Mouse (Mus musculus) forebrain, embryonic 12.5 days (tissue): Measurements from ENCODE around the gene Kir3dl2. TPM values are rescaled to one million over a fixed set of nuclear protein-coding genes. Genes with fewer than 3 reads are reported as not detected.
"Not testable (repeated sequence)": the region's sequence is repeated elsewhere in the genome, so short reads cannot be mapped to it uniquely, and the experiment has no call there.

ENCODE experiments used
- ATAC-seq: fragments of 200-750 bp; cut with Nextera tagmentation; 2 replicates; pipeline ENCODE4 v1.8.0; 2017; ENCODE audit warnings: moderate TSS enrichment; ENCODE audit not compliant: low FRiP score
- H3K27ac ChIP-seq: fragments of 300-500 bp; sonication (generic); 2 replicates; pipeline ENCODE4 v1.5.1; 2016; ENCODE audit warnings: mild to moderate bottlenecking
- H3K27me3 ChIP-seq: fragments of 300-500 bp; sonication (generic); 2 replicates; pipeline ENCODE4 v1.6.1; 2016; ENCODE audit warnings: mild to moderate bottlenecking
- H3K36me3 ChIP-seq: fragments of 300-500 bp; sonication (generic); replicated peaks from 2 replicates; pipeline ENCODE4 v1.6.1; 2016; ENCODE audit warnings: mild to moderate bottlenecking
- H3K4me1 ChIP-seq: fragments of 300-500 bp; sonication (generic); 2 replicates; pipeline ENCODE4 v1.6.1; 2016
- H3K4me2 ChIP-seq: fragments of 300-500 bp; sonication (generic); 2 replicates; pipeline ENCODE4 v1.6.1; 2016; ENCODE audit warnings: mild to moderate bottlenecking, moderate library complexity
- H3K4me3 ChIP-seq: fragments of 300-500 bp; sonication (generic); replicated peaks from 2 replicates; pipeline ENCODE4 v1.5.1; 2016; ENCODE audit warnings: mild to moderate bottlenecking
- H3K9ac ChIP-seq: fragments of 300-500 bp; sonication (generic); 2 replicates; pipeline ENCODE4 v1.6.1; 2016; ENCODE audit warnings: mild to moderate bottlenecking
- H3K9me3 ChIP-seq: fragments of 300-500 bp; sonication (generic); 2 replicates; pipeline ENCODE4 v1.6.1; 2016
- WGBS: fragments of 180-500 bp; shearing (Covaris S2); methylation state at CpG from one replicate; pipeline ENCODE4 v1.1.7; 2016; 5-methylcytosine and 5-hydroxymethylcytosine counted together
- polyA plus RNA-seq: library from polyadenylated mRNA; unstranded; fragments of >200 nt; fragmentation: Nextera tagmentation; extraction: Ambion mirVana; gene quantifications from 2 replicates; pipeline ENCODE4 v1.2.1, GENCODE M21; 2016

Gene Kir3dl2
- polyA plus RNA-seq = not detected in 2 replicates

DNA sequence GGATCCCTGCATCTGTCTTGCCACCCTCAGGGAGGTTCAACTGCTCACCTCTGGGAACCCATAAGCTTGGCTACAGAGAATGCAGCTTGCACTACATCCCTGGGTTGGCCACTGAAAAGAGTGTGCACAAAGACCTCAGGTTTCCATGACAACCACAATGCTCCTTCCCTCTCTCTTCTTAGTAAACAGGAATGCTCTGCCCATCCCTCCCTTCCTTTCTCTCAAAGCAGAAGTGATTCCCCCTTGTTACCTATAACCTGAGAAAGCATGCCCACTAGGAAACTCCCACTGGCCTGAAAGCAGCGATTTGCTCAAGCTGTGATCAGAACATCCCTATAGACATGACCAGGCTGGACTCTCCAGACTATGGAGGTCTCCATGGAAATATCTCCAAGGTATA, at the start of gene Kir3dl2:
Kir3dl2 (minus strand) TSS at position 101 of the 400 bp plus-strand sequence.
- H3K36me3 ChIP-seq, ATAC-seq, H3K4me1 ChIP-seq, H3K9ac ChIP-seq, H3K4me2 ChIP-seq, H3K27me3 ChIP-seq, H3K9me3 ChIP-seq, H3K4me3 ChIP-seq, H3K27ac ChIP-seq: not testable (repeated sequence)
- WGBS = 68% methylated on average over 1 of the region's 1 CpGs

DNA sequence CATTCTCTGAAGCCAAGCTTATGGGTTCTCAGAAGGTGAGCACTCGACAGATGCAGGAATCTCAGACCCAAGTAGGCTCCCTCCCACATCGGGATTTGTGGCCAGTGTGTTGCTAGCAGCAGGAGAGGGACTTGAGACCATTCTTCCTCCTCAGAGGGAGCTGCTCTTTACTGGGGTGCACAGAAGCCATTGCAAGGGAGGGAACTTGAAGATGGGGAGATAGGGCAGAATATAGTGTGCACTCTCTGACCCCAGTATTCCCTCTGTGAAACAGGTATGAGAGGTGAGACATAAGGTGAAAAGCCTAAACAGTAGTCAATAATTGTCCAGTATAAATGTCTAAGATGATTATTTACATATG, 47.0 kb upstream of the Kir3dl2 start:
- Histone ChIP-seq H3K4me3 (peak overlapping the region; percentile 34), H3K27ac (peak overlapping the region; percentile 80), H3K36me3 (no peaks in the 10 kb centered on the region), H3K4me1 (no peaks in the 10 kb centered on the region), H3K9ac (no peak overlapping the region), H3K27me3 (peaks cover 6% of the 10 kb centered on the region; the same call in 1 of the 2 replicates), H3K9me3 (no peaks in the 10 kb centered on the region), H3K4me2 (peak overlapping the region; percentile 42)
- WGBS = 18% methylated on average over 2 of the region's 2 CpGs
- ATAC-seq = peak; percentile 69; the same call in 1 of the 2 replicates

DNA sequence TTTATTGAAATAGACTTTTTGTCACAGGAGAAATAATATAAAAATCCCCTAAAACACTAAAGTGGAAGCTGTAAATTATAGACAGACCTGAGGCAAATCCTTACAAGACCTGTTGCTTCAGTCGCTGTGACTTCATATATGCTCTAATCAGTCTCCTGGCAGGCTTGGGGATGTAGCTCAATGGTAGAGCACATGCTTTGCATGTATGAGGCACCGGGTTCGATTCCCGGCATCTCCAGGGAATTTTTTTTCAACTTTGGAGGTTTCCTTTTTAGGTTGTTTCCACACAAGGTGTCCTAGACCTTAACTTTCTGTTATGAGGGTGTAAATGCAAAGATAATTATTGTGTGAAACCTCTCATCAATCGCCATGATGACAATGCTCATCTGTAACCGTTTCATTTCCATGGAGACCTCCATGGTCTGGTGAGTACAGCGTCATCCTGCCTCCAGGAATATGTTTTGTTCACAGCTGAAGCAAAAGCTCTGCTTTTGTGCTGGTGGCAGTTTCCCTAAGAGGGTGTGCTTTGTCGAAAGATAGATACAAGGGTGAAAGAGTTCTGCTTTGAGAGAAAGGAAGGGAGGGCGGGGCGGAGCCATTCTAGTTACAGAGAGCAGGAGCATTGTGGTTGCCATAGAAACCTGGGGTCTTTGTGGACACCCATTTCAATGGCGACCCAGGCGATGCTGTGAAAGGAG, 46.5 kb upstream of the Kir3dl2 start, which contains the start of gene Tceal3:
Tceal3 (plus strand) TSS at position 644 of the 698 bp plus-strand sequence.
- Histone ChIP-seq H3K4me1 (no peaks in the 10 kb centered on the region), H3K4me2 (peak within 1 kb of the TSS; percentile 42), H3K4me3 (peak within 1 kb of the TSS; percentile 34), H3K9me3 (no peaks in the 10 kb centered on the region), H3K27me3 (peaks cover 6% of the 10 kb centered on the region; the same call in 1 of the 2 replicates), H3K36me3 (no peaks in the 10 kb centered on the region), H3K27ac (peak within 1 kb of the TSS; percentile 80), H3K9ac (no peak within 1 kb of the TSS)
- peak; percentile 96 for ATAC-seq
- 37% methylated on average over 12 of the region's 12 CpGs for WGBS

DNA sequence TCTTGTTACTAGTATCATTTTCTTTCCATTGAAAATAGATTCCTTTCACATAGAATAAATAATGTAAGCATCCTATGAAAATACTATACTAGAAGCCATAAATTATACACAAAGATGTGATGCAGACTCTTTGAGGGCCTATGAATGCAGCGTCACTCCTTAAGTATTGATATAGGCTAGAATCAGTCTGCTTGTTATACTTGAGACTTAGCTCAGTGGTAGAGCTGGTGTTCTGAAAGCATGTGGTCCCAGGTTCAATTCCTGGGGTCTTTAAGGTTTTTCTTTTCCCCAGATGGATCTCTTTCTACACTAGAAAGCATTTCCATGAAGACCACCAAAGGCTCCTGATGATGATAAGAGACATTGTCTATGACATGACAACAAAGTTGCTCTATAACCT, 40.8 kb upstream of the Kir3dl2 start:
- no peak overlapping the region for H3K27ac ChIP-seq
- H3K4me1 ChIP-seq = no peaks in the 10 kb centered on the region
- no peaks in the 10 kb centered on the region for H3K27me3 ChIP-seq
- no peak overlapping the region for H3K4me3 ChIP-seq
- no peak for ATAC-seq
- H3K4me2 ChIP-seq = no peak overlapping the region
- no peaks in the 10 kb centered on the region for H3K9me3 ChIP-seq
- 83% methylated on average over 1 of the region's 1 CpGs for WGBS
- H3K9ac ChIP-seq = no peak overlapping the region
- no peaks in the 10 kb centered on the region for H3K36me3 ChIP-seq

DNA sequence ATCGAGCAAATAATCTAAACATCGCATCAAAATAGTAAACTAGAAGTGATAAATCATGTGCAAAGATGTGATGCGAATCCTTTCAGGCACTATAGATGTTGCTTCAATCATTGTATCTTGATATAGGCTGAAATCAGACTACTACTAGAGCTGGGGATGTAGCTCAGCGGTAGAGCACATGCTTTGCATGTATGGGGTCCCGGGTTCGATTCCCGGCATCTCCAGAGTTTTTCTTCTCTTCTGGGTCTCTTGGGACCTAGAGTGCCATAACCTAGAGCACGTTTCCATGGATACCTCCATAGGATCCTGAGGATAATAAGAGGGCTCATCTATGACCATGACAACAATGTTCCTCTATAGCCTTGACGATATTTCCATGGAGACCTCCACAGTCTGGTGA, 25.2 kb upstream of the Kir3dl2 start:
- 88% methylated on average over 9 of the region's 9 CpGs for WGBS
- H3K27me3 ChIP-seq, H3K4me2 ChIP-seq, H3K4me3 ChIP-seq, ATAC-seq, H3K9ac ChIP-seq, H3K36me3 ChIP-seq, H3K9me3 ChIP-seq, H3K27ac ChIP-seq, H3K4me1 ChIP-seq: not testable (repeated sequence)

DNA sequence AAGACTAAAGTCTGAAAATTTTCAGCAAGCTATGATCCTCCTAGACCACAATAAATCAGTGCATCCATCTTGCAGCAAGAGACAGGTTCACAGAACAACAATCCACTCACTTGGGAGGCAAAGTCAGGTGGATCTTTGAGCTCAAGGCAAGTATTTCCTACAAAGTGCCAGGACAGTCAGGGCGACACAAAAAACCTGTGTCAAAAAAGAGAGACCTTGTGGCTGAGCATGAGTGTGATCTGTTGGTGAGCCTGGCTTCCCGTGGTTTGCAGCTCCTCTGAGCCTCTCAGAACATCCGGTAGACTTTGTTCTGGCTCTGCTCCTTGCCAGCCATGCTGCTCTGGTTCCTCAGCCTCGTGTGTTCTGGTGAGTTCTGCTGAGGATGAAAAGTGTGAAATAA, 26.2 kb downstream of the Kir3dl2 start, which contains the start of gene Kir3dl1:
Kir3dl1 (plus strand) TSS at position 301 of the 400 bp plus-strand sequence.
- WGBS = 76% methylated on average over 4 of the region's 4 CpGs

More for the DNA sequence above, 26.2 kb downstream of the Kir3dl2 start, which contains the start of gene Kir3dl1:
- not testable (repeated sequence) for H3K9me3 ChIP-seq, H3K4me2 ChIP-seq, H3K4me1 ChIP-seq, H3K4me3 ChIP-seq, H3K27ac ChIP-seq, H3K27me3 ChIP-seq, H3K9ac ChIP-seq, ATAC-seq, H3K36me3 ChIP-seq

Other genes with a start within 250 kb of the Kir3dl2 start
- gene Kir3dl1, start 26.1 kb downstream of the Kir3dl2 start, polyA plus RNA-seq = not detected in 2 replicates
- gene Tceal3, start 46.8 kb upstream of the Kir3dl2 start, polyA plus RNA-seq = 29.2 and 33.4 TPM in 2 replicates
- 11.3 and 11.9 TPM in 2 replicates for gene Tceal1, start 163.9 kb upstream of the Kir3dl2 start, polyA plus RNA-seq
- gene Morf4l2, start 199.6 kb upstream of the Kir3dl2 start, polyA plus RNA-seq = 561 and 566 TPM in 2 replicates
- gene Glra4, start 236.1 kb upstream of the Kir3dl2 start, polyA plus RNA-seq = not detected in 2 replicates